In genomic region chr3:35405621-35406079, GRCm38 (mm10) we compare ENCODE assay signal across 8 mouse cellular contexts.
DNase-seq lines count a peak whose midpoint lies in the region.

No protein-coding gene starts in this region.

- no peak overlapping the region for H3K27ac ChIP-seq in heart, embryonic 10.5 days

- 0 out of 2 replicates have a peak, but pooled peaks cover 3% of the 10 kb centered on the region for H3K4me1 ChIP-seq in heart, embryonic 10.5 days

- 0 out of 2 replicates have a peak overlapping the region, but pooled peaks have one; percentile 12 for H3K4me3 ChIP-seq in heart, embryonic 10.5 days

- H3K9me3 ChIP-seq in heart, embryonic 10.5 days, result no peaks in the 10 kb centered on the region

- 70% methylated on average over 14 of the region's 14 CpGs for WGBS in heart, embryonic 10.5 days

- peak; percentile 4 for DNase-seq in cerebellum, adult 9-11 months
- no peak for DNase-seq in cerebellum, adult 9-10 months
- peak; percentile 55 for DNase-seq in embryo, embryonic 11.5 days (ENCODE audit: low read depth, low spot score)
- DNase-seq in heart, embryonic 10.5 days (ENCODE audit: low spot score), result no peak
- peak; percentile 21 for DNase-seq in kidney, postnatal 14 days
- peak; percentile 80 for DNase-seq in lung, postnatal 10 days
- DNase-seq in right cerebral cortex, postnatal 14 days, result peak; percentile 47
- DNase-seq in c-Kit-positive CD71-positive TER-119-positive erythroid progenitor cells, embryonic 14.5 days (ENCODE audit: low spot score), result no peak

- no peaks in the 10 kb centered on the region for H3K27me3 ChIP-seq in heart, embryonic 10.5 days (ENCODE audit: insufficient read depth, poor library complexity, severe bottlenecking)

- H3K36me3 ChIP-seq in heart, embryonic 10.5 days, result no peaks in the 10 kb centered on the region

Comparison
In these comparisons a context has a peak if more than half of its experiments do, and no peak if none do; other contexts are left out.
1. DNase-seq: peak in cerebellum, adult 9-11 months (single experiment), embryo, embryonic 11.5 days (single experiment), kidney, postnatal 14 days (single experiment), lung, postnatal 10 days (single experiment) and right cerebral cortex, postnatal 14 days (single experiment); none in cerebellum, adult 9-10 months (single experiment), heart, embryonic 10.5 days (single experiment) and c-Kit-positive CD71-positive TER-119-positive erythroid progenitor cells, embryonic 14.5 days (single experiment).